Mouse (Mus musculus): ENCODE measurements around the gene Apob. TPM values are rescaled to one million over a fixed set of nuclear protein-coding genes. Genes with fewer than 3 reads are reported as not detected.

The Apob gene
- not detected in 2 replicates for polyA plus RNA-seq (2021; fragmentation: Nextera tagmentation)
- long read RNA-seq, experiment 1, result 0 reads
- long read RNA-seq, experiment 2, result 0 reads

GRCm38 (mm10) chr12:7977466-7978189, at the start of gene Apob:
Gene Apob, plus strand, starts transcription at chr12:7977648.

Other genes with a start within 250 kb of the Apob start
- 52.8 and 55.9 TPM in 2 replicates for gene Ldah, start 230.5 kb downstream of the Apob start, polyA plus RNA-seq (2021; fragmentation: Nextera tagmentation)

Data from layer of hippocampus, adult 6 months (tissue).